Comparison of ENCODE assay signal across 8 mouse cellular contexts in the genomic region with DNA sequence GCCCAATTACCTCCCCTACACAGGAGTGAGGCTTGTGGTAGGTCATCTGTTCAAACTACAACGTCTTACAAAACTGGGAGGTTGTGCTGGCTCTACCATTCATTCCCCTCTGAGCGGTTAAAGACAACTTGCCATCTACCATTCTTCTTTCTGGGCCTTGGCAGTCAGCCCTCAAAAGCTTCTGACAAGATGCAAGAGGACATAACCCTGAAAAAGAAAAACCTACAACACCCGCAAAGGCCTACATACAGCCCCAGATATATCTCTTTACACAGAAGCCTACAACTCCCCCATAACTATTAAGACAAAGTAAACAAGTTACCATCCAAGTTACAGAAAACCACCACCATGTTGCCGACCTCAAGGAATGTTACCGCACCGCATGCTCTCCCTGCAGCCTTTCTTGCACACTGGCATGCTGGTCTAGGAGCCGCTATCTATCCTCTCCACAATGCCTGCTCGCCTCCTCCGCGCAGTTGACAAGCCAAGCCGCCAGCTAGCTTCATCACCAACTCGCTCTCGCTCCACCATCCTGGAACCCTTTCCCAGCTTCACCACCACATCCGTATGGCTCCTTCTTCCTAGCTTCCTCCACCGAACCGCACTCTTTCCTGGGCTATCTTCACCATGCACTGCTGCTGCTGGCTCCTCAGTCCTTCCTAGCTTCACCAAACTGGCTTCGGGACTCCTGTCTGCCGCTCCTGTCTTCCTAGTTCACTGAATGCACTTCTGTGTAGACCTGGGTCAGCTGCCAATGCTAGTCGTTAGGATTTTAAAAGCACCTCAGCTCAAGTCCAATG. TPM values are rescaled to one million over a fixed set of nuclear protein-coding genes. Genes with fewer than 3 reads are reported as not detected.
DNase-seq lines count a peak whose midpoint lies in the region; ATAC-seq lines count a peak whose summit lies in the region.

No protein-coding gene starts in this region.

- DNase-seq in spleen, postnatal 14 days (ENCODE audit: low spot score in 2 of 2), result peak; percentile 30 to 33
- no peak for DNase-seq in spleen, adult 12 weeks (ENCODE audit: low spot score)
- peak; percentile 63 for DNase-seq in c-Kit-positive CD71-positive TER-119-positive erythroid progenitor cells, embryonic 14.5 days (ENCODE audit: low spot score)
- no peak for DNase-seq in liver, embryonic 11.5 days (ENCODE audit: low spot score)
- peak; percentile 57 to 77 for DNase-seq in spleen, postnatal 4 days (ENCODE audit: low spot score in 2 of 2)
- no peak for DNase-seq in layer of hippocampus, adult 9-11 months

- H3K27ac ChIP-seq in heart, embryonic 15.5 days, result peak overlapping the region; percentile 99
- peak overlapping the region; percentile 99 for H3K27ac ChIP-seq in liver, embryonic 11.5 days (ENCODE audit: low read depth, low read length)

- ATAC-seq in heart, embryonic 15.5 days (replicated peaks; ENCODE audit: insufficient number of reproducible peaks, insufficient read depth, low FRiP score, low read depth), result no peak
- no peak for ATAC-seq in liver, embryonic 11.5 days (replicated peaks; ENCODE audit: low FRiP score)
- no peak for ATAC-seq in granulocyte monocyte progenitor cell, adult 5-6 weeks (replicated peaks; ENCODE audit: poor library complexity, severe bottlenecking)

- H3K27me3 ChIP-seq in heart, embryonic 15.5 days, result no peaks in the 10 kb centered on the region
- no peaks in the 10 kb centered on the region for H3K27me3 ChIP-seq in liver, embryonic 11.5 days (replicated peaks; ENCODE audit: control insufficient read depth, insufficient read depth, low read length)

- H3K4me1 ChIP-seq in heart, embryonic 15.5 days (replicated peaks), result peaks cover 36% of the 10 kb centered on the region
- H3K4me1 ChIP-seq in liver, embryonic 11.5 days (replicated peaks; ENCODE audit: control insufficient read depth, insufficient read depth, low read length), result peaks cover 40% of the 10 kb centered on the region

- no peaks in the 10 kb centered on the region for H3K9me3 ChIP-seq in heart, embryonic 15.5 days (replicated peaks)
- H3K9me3 ChIP-seq in liver, embryonic 11.5 days (ENCODE audit: control insufficient read depth, low read length), result no peaks in the 10 kb centered on the region

- H3K4me3 ChIP-seq in heart, embryonic 15.5 days, result peak overlapping the region; percentile 69
- peak overlapping the region; percentile 89 for H3K4me3 ChIP-seq in liver, embryonic 11.5 days (ENCODE audit: low read depth, low read length)

- peaks cover 31% of the 10 kb centered on the region for H3K36me3 ChIP-seq in heart, embryonic 15.5 days
- H3K36me3 ChIP-seq in liver, embryonic 11.5 days (ENCODE audit: control insufficient read depth, insufficient read depth, low read length), result peaks cover 26% of the 10 kb centered on the region

- under 1% methylated on average over 19 of the region's 19 CpGs for WGBS in heart, embryonic 15.5 days
- WGBS in liver, embryonic 11.5 days, result 0% methylated on average over 19 of the region's 19 CpGs

- H3K9ac ChIP-seq in heart, embryonic 15.5 days, result peak overlapping the region; percentile 88
- peak overlapping the region; percentile 95 for H3K9ac ChIP-seq in liver, embryonic 11.5 days (ENCODE audit: low read depth, low read length)

- H3K4me2 ChIP-seq in heart, embryonic 15.5 days, result peak overlapping the region; percentile 54
- peak overlapping the region; percentile 95 for H3K4me2 ChIP-seq in liver, embryonic 11.5 days

RNA-seq across cellular contexts. Expression of gene Scyl1, which starts 29.6 kb away (rescaled TPM):
- 53.5 and 65.9 TPM in 2 replicates for polyA plus RNA-seq in heart, embryonic 15.5 days (2015; fragmentation: Nextera tagmentation; extraction: Ambion mirVana)
- polyA plus RNA-seq in liver, embryonic 11.5 days (2014; fragmentation: Nextera tagmentation; extraction: Ambion mirVana), result 57.1 and 58.6 TPM in 2 replicates
- 40.9 and 47.7 TPM in 2 replicates for total RNA-seq in granulocyte monocyte progenitor cell, adult 5-6 weeks (2014; fragmentation: Nextera tagmentation)
- 22.8 and 23.3 TPM in 2 replicates for total RNA-seq in granulocyte monocyte progenitor cell, adult 5-6 weeks (2017)

Comparison
In these comparisons a context has a peak if more than half of its experiments do, and no peak if none do; other contexts are left out.
1. DNase-seq: peak in spleen, postnatal 14 days (2 of 2), c-Kit-positive CD71-positive TER-119-positive erythroid progenitor cells, embryonic 14.5 days (single experiment) and spleen, postnatal 4 days (2 of 2); none in spleen, adult 12 weeks (single experiment), liver, embryonic 11.5 days (single experiment) and layer of hippocampus, adult 9-11 months (single experiment).